Mouse (Mus musculus) liver, postnatal 0 days (tissue): ENCODE measurements around the gene H2afy2.

Source experiments
- CTCF ChIP-seq: sonication (generic); IDR thresholded peaks from 2 replicates; pipeline ENCODE4 v1.5.1; 2016; ENCODE audit warnings: antibody characterized with exemption, low read depth
- EP300 ChIP-seq: IDR thresholded peaks from 2 replicates; pipeline ENCODE4 v1.6.1; 2016; ENCODE audit warnings: antibody characterized with exemption, low read depth, mild to moderate bottlenecking

- TF ChIP-seq CTCF: no peak
- TF ChIP-seq EP300: no peak
Measured at GRCm38 (mm10) chr10:61823731-61824115, 39.8 kb upstream of the H2afy2 start.
